Mouse (Mus musculus) liver, embryonic 14.5 days (tissue): Measurements from ENCODE around the gene F11r. TPM values are rescaled to one million over a fixed set of nuclear protein-coding genes. Genes with fewer than 3 reads are reported as not detected.

Source experiments
- ATAC-seq: fragments of 200-750 bp; cut with Nextera tagmentation; 2 replicates; pipeline ENCODE4 v1.8.0; 2017; ENCODE audit warnings: moderate number of reproducible peaks, mild to moderate bottlenecking, moderate library complexity; ENCODE audit not compliant: insufficient read depth
- DNase-seq, 3 experiments: peaks; one replicate each; pipeline ENCODE4 v3.0.0-alpha.2; 2012 to 2013; ENCODE audit warnings: low read depth in 3 of 3, low spot score in 3 of 3
- H3K27ac ChIP-seq: fragments of 300-500 bp; sonication (generic); 2 replicates; pipeline ENCODE4 v1.5.1; 2014; ENCODE audit warnings: moderate library complexity, mild to moderate bottlenecking, control low read depth, inconsistent platforms
- H3K27me3 ChIP-seq: fragments of 300-500 bp; sonication (generic); 2 replicates; pipeline ENCODE4 v1.6.1; 2014; ENCODE audit warnings: mild to moderate bottlenecking, low read length, moderate library complexity; ENCODE audit not compliant: control insufficient read depth, insufficient read depth
- H3K36me3 ChIP-seq: fragments of 300-500 bp; sonication (generic); replicated peaks from 2 replicates; pipeline ENCODE4 v1.6.1; 2014; ENCODE audit warnings: low read depth; ENCODE audit not compliant: control insufficient read depth, insufficient read depth
- H3K4me1 ChIP-seq, 2 experiments: fragments of 200-500 bp in 1 of 2; fragments of 300-500 bp in 1 of 2; sonication (generic) in 1 of 2; replicated peaks; 2 replicates each; pipeline ENCODE4 v1.6.1; 2012 to 2014; ENCODE audit warnings: antibody characterized with exemption in 1 of 2, inconsistent platforms in 1 of 2, low read length in 1 of 2; ENCODE audit not compliant: control insufficient read depth in 2 of 2, insufficient read depth in 2 of 2
- H3K4me2 ChIP-seq: fragments of 300-500 bp; sonication (generic); 2 replicates; pipeline ENCODE4 v1.6.1; 2014; ENCODE audit warnings: low read depth, mild to moderate bottlenecking, control low read depth, moderate library complexity
- H3K4me3 ChIP-seq, 2 experiments: fragments of 200-500 bp in 1 of 2; fragments of 300-500 bp in 1 of 2; sonication (generic) in 1 of 2; 2 replicates each; pipeline ENCODE4 v1.5.1; 2012 to 2014; ENCODE audit warnings: low read depth in 2 of 2, low read length in 2 of 2, mild to moderate bottlenecking in 2 of 2, control low read depth in 1 of 2, inconsistent platforms in 1 of 2, moderate library complexity in 1 of 2; ENCODE audit not compliant: insufficient read depth in 1 of 2
- H3K9ac ChIP-seq: fragments of 300-500 bp; sonication (generic); replicated peaks from 2 replicates; pipeline ENCODE4 v1.6.1; 2014; ENCODE audit warnings: mild to moderate bottlenecking, control low read depth, moderate library complexity
- H3K9me3 ChIP-seq: fragments of 300-500 bp; sonication (generic); 2 replicates; pipeline ENCODE4 v1.6.1; 2016; ENCODE audit warnings: low read length, mixed read lengths; ENCODE audit not compliant: control insufficient read depth
- CTCF ChIP-seq: IDR thresholded peaks from 2 replicates; pipeline ENCODE4 v1.5.1; 2016; ENCODE audit warnings: antibody characterized with exemption, low read depth, control low read depth
- EP300 ChIP-seq: IDR thresholded peaks from 2 replicates; pipeline ENCODE4 v1.6.1; 2016; ENCODE audit warnings: antibody characterized with exemption, low read depth
- WGBS: fragments of 180-500 bp; shearing (Covaris S2); extraction: QIAGEN DNeasy Blood & Tissue Kit; methylation state at CpG from one replicate; pipeline ENCODE4 v1.1.7; 2014; ENCODE audit not compliant: insufficient replicate concordance; 5-methylcytosine and 5-hydroxymethylcytosine counted together
- polyA plus RNA-seq, 2 experiments: library from polyadenylated mRNA; depleted of rRNA in 1 of 2; stranded (reverse) in 1 of 2; unstranded in 1 of 2; fragments of >200 nt; fragmentation: Nextera tagmentation in 1 of 2; extraction: Ambion mirVana in 1 of 2; gene quantifications; 2 replicates each; pipeline versions ENCODE4 v1.2.1 to v1.2.3; 2012 to 2014

F11r gene
- polyA plus RNA-seq (2012; rRNA removed), result 11.9 TPM in 2 replicates
- polyA plus RNA-seq (2014; fragmentation: Nextera tagmentation; extraction: Ambion mirVana), result 13.6 and 14.0 TPM in 2 replicates

DNA sequence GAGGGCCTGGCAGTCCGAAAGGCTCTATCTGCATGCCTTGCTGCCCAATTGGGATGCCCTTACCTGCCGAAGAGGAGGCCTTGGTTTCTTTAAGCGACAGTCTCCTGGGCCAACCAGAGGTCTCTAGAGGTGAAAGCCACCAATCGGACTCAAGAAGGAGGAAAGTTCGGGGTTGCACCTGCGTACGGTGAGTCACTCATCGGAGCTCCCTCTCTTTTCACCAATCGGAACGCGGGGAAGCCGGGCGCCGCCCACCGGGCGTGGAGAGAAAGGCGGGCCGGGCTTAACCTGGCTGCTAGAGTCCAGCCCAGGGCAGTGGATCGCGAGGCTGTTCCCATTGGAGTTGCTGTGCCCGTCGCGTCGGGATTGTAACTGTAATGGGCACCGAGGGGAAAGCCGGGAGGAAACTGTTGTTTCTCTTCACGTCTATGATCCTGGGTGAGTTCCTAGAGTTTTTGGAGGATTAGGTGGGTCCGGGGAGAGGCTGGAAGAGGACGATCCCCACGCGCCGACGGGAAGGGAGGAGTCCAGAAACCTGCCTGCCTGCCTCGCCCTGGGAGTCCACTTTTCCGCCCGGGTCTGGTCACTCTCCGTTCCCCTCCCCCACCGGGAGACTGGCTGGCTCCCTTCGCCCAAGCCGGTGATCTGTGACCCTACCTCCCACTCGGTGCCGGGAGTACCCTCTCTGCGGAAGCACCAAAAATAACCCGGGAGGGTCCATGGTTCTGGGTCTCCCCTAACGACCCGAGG is at the start of gene F11r:
TSS of gene F11r (plus strand) at position 272 of the 750 bp plus-strand sequence.
- Histone ChIP-seq H3K36me3 (no peaks in the 10 kb centered on the region), H3K27me3 (peaks cover 26% of the 10 kb centered on the region), H3K27ac (no peak within 1 kb of the TSS), H3K4me2 (peak within 1 kb of the TSS; percentile 57), H3K4me3 (peak within 1 kb of the TSS; percentile 58 to 62), H3K4me1 (peaks cover 0 to 19% of the 10 kb centered on the region in 2 experiments; a peak in 3 of 4 replicates), H3K9me3 (no peaks in the 10 kb centered on the region), H3K9ac (peak within 1 kb of the TSS; percentile 55)
- 1% methylated on average over 46 of the region's 46 CpGs for WGBS
- ATAC-seq (peak; percentile 79), DNase-seq (peak; percentile 41 to 53 (median 45))
- TF ChIP-seq CTCF (no peak), EP300 (no peak)

DNA sequence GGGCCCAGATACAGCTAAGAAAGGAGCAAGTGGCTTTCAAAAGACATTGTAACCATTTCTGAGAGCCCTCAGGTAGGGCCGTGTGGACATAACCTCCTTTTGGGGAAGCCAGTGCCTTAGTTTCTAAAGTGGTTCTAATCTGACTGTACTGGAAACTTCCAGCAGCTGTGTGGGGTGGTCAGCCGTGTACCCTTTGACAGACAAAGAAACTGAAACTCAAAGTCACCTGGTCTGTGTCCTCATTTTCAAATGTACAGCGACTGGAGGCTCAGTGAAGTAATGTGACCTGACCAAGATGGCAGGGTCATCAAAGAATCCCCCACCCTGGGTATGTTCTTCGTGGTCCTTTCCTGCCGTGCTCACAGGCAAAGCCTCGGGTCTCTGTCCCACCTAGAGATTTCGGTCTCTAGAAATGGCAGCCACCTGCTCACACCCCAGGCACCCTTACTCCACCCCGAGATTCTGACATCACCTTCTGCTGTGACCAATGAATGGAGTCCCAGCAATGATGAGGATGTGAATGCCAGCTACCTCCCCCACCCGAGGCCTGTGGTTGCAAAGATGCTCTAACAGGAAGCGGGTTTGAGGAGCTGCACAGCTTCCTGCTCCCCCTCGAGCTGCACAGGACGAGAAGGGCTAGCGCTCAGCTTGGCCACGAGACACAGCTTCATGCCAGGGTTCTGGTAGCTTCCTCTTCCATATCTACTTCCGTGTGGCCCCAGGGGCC is 48.8 kb upstream of the F11r start, which contains the start of gene Arhgap30:
TSS of gene Arhgap30 (plus strand) at position 579 of the 727 bp plus-strand sequence.
- Histone ChIP-seq H3K4me3 (peak within 1 kb of the TSS; percentile 32 to 52), H3K9ac (0 out of 2 replicates have a peak within 1 kb of the TSS, but pooled peaks have one; percentile 4), H3K27me3 (no peaks in the 10 kb centered on the region), H3K36me3 (no peaks in the 10 kb centered on the region), H3K4me1 (peaks cover 0 to 7% of the 10 kb centered on the region in 2 experiments; a peak in 1 of 4 replicates), H3K27ac (no peak within 1 kb of the TSS), H3K4me2 (peak within 1 kb of the TSS; percentile 48), H3K9me3 (no peaks in the 10 kb centered on the region)
- ATAC-seq, result peak; percentile 67
- TF ChIP-seq CTCF, result no peak
- no peak for TF ChIP-seq EP300
- DNase-seq, result peak; percentile 28 to 53 (median 39)
- 20% methylated on average over 15 of the region's 15 CpGs for WGBS

DNA sequence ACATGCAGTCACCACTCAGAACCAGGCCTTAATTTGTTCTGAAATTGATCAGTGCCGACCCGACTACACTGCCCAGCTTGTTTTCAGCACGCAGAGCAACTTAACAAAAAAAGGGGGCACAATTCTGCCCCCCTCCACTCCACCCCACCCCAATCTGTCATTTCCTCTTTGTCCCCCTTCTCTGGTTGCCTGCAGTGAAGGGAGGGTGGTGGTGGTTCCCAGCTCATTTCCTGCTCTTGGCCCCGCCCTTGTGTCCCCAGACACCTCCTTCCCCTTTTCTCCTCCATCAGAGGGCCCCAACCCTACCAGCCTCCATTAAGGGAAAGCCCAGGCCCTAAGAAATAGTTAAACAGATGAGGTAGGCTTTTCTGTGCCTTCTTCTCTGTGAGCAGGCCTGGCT is 47.2 kb upstream of the F11r start:
- 20% methylated on average over 4 of the region's 4 CpGs for WGBS
- H3K9me3 ChIP-seq, result no peaks in the 10 kb centered on the region
- H3K36me3 ChIP-seq, result no peaks in the 10 kb centered on the region
- peaks cover 0 to 7% of the 10 kb centered on the region in 2 experiments; a peak in 1 of 4 replicates for H3K4me1 ChIP-seq
- TF ChIP-seq EP300 (no peak), CTCF (no peak)
- no peak overlapping the region for H3K27ac ChIP-seq
- no peak overlapping the region for H3K9ac ChIP-seq
- peak overlapping the region; percentile 32 to 52; a peak in 3 of 4 replicates for H3K4me3 ChIP-seq
- ATAC-seq (peak; percentile 48), DNase-seq (peak; percentile 22 to 31 (median 22))
- H3K27me3 ChIP-seq, result no peaks in the 10 kb centered on the region
- H3K4me2 ChIP-seq, result peak overlapping the region; percentile 20

DNA sequence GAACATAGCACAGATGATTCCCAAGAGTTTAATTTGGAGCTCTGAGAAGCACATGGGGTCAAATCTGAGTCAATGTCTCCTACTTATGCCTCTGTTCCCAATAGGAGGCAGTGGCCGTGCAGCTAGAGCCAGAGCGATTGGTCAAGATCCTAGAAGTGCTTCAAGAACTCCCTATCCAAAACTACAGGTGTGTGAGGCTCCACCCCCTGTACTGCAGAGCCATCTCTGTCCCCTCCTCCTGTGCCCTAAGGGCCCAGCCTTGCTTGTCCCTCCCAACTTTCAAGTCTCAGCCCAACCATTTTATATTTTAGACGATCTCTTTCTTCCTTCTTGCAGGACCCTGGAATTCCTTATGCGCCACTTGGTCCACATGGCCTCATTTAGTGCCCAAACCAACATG is 35.5 kb upstream of the F11r start:
- H3K9ac ChIP-seq, result no peak overlapping the region
- no peak overlapping the region for H3K4me2 ChIP-seq
- no peaks in the 10 kb centered on the region for H3K36me3 ChIP-seq
- no peaks in the 10 kb centered on the region for H3K4me1 ChIP-seq
- H3K27ac ChIP-seq, result no peak overlapping the region
- no peaks in the 10 kb centered on the region for H3K27me3 ChIP-seq
- no peaks in the 10 kb centered on the region for H3K9me3 ChIP-seq
- DNase-seq, result no peak
- ATAC-seq, result no peak
- TF ChIP-seq EP300 (no peak), CTCF (no peak)
- H3K4me3 ChIP-seq, result no peak overlapping the region
- 83% methylated on average over 4 of the region's 4 CpGs for WGBS

DNA sequence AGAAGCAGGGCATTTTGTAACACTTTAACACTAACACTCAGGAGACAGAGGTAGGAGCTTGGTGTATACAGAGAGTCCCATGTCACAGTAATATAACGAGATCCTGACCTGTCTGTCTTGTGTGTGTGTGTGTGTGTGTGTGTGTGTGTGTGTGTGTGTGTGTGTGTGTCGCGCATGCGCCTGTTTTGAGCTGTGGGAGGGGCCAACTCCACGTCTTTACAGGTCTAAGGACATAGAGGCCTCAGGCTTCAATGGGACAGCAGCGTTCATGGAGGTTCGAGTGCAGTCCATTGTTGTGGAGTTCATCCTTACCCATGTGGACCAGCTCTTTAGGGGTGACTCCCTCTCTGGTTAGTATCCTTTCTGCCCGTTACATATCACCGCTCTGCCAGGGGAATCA is 34.3 kb upstream of the F11r start:
- H3K27me3 ChIP-seq, result no peaks in the 10 kb centered on the region
- no peak for ATAC-seq
- H3K9ac ChIP-seq, result no peak overlapping the region
- TF ChIP-seq CTCF (no peak), EP300 (no peak)
- 73% methylated on average over 9 of the region's 9 CpGs for WGBS
- no peak overlapping the region for H3K27ac ChIP-seq
- no peak overlapping the region for H3K4me3 ChIP-seq
- no peaks in the 10 kb centered on the region for H3K9me3 ChIP-seq
- H3K4me2 ChIP-seq, result no peak overlapping the region
- H3K4me1 ChIP-seq, result no peaks in the 10 kb centered on the region
- H3K36me3 ChIP-seq, result no peaks in the 10 kb centered on the region
- no peak for DNase-seq
